Mouse (Mus musculus) retina, embryonic 14.5 days (tissue): Measurements from ENCODE around the gene A930009A15Rik.

Source experiments
- DNase-seq: peaks from one replicate; pipeline ENCODE4 v3.0.0-alpha.2; 2015; ENCODE audit warnings: low spot score

Gene A930009A15Rik

GRCm38 (mm10) chr10:115579494-115579893 lies 9.7 kb downstream of the A930009A15Rik start:
- DNase-seq: peak; percentile 81

- no peak for DNase-seq
Observed at GRCm38 (mm10) chr10:115581971-115582370, 12.2 kb downstream of the A930009A15Rik start.

- DNase-seq: no peak
Observed at GRCm38 (mm10) chr10:115583071-115583470, 13.3 kb downstream of the A930009A15Rik start.

GRCm38 (mm10) chr10:115584656-115585055 lies 14.9 kb downstream of the A930009A15Rik start:
- DNase-seq: peak; percentile 79

DNA sequence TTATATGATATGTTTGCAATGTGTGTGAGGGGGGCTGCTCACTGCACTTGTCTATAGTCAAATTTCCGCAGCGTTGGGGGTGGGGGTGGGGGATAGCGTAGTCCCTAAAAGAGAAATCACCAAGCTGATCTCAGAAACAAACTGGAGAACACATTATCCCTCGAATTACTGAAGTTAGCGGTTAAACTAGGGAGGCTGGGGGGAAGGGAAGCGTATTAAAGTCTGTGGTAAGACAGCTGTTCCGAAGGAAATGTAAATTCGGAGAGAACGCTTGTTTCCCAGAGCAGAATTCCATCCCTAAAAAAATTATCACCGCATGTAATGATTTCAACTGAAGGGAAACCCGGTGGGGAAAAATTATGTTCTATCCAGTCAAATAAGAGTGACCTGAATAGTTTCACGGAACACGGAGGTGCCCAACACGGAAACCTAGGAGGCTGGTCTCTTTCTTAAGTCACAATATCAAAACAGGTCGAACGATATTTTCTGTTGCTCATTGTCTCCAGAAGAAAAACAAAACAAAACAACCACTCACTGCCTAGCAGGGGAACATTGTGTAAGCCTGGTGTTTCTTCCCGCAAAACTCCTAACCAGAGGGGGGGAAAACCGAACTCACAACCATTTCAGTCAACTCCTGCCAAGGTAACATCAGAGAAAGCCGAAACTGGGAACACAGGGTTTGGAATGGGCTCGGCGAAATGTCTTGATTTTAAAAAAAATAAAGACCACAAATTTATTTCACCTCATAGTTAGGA lies 15.9 kb downstream of the A930009A15Rik start:
- DNase-seq: no peak

- peak; percentile 68 for DNase-seq
Observed at GRCm38 (mm10) chr10:115586246-115587231, 16.8 kb downstream of the A930009A15Rik start.

DNA sequence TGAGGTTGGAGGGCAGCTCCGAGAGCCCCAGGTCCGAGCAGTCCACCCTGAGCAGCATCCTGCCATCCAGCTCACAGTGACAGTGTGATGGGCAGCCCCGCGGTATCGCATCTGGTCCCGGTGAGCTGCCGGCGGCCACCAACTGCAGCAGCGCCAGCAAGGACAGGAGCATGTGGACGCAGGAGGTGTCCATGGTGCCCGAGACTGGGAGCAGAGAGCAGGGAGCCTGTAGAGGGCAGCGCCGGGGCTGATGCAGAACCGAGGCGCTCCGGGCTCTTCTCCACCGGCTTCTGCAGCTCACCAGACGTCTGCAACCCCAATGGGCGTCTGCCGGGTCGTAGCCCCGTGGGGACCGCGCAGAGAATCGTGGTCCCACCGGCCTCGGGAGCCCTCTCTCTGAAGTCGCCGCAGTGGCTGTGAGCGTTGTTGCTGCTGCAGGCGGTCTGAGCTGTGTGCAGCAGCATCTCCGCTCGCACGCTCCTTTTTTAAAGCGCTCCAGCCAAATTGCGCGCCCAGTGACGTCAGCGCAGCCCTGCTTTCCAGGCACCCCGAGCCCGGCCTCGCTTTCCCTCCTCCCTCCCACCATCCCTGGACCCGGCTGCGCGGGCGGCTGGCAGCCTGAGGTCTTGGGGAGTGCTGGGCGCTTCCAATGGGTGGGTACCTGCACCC lies 17.6 kb downstream of the A930009A15Rik start, which contains the start of gene Lgr5:
Lgr5 (minus strand) TSS at position 480 of the 669 bp plus-strand sequence.
- peak; percentile 80 for DNase-seq

- no peak for DNase-seq
Observed at GRCm38 (mm10) chr10:115587979-115588378, 18.2 kb downstream of the A930009A15Rik start.

DNA sequence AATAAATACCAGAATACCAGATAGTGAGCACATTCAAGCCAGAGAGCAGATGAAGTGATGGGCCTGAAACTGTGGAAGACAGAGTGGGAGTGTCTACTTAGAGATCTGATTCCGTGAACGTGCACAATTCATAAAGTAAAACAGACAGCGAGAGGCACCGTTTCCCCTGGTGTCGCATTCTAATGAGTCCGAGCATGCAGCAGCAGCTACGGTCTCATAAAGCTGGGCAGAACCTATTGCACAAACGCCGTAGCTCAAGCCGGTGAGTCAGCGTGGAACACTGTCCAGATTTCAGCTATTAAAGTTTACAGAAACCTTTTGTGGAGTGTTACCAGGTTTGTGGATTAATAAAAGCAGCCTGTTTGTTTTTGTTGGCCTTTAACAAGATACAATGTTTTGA lies 23.4 kb downstream of the A930009A15Rik start:
- peak; percentile 25 for DNase-seq

- no peak for DNase-seq
Observed at GRCm38 (mm10) chr10:115593651-115594050, 23.9 kb downstream of the A930009A15Rik start.

DNA sequence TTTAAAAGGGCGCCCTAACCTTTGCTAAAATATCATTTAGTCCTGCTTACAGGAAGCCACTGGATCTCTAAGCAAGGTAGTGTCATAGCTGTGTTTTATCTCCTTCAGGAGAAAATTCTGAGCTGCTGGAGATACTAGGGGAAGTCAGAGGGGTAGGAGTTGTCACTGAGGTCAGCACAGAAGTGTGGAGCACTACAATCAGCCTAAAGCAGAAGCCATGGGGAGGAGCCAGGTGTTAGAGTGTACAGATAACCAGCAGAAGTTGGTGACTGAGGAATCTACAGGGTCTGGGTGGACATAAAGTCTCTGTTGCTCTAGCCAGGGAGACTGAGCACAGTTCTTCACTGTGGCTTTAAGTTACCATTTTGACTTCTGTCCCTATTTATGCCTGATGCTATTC lies 26.0 kb downstream of the A930009A15Rik start:
- DNase-seq: no peak

DNA sequence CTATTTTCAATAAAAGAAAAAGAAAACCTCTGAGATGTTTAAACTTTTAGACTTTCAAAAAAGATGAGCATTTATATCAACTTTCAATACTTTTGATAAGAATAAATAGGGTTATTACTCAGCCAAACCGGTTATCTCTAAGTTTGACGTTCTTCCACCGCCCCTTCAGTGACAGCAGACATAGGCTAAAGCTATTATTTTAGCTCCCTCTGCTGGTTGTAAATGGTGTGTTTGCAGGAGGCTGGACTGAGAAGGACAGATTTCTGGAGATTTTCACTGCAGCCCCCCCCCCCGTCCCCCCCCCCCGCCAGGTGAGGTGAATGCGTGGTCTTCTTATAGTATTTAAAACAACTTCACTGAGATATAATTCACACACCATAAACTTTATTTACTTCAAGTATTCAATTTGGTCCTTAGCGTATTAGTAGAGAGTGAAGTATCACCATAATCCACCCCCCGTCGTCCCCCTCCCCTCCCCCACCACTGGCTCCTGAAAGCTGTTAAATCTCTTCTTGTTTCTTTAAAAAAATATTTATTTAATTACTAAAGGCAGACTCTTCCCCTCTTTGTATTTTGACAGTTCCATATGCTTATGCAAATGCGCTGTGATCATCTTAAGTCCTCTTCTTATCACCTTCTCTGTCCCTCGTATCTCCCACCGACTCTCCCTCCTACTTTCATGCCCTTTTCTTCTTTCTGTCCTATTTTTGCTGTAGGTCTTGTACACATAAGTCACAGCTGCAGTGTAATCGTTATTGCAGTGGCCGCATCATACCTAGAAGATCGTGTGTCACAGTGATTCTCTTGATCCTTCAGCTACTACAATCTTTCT lies 47.9 kb downstream of the A930009A15Rik start:
- peak; percentile 89 for DNase-seq

DNA sequence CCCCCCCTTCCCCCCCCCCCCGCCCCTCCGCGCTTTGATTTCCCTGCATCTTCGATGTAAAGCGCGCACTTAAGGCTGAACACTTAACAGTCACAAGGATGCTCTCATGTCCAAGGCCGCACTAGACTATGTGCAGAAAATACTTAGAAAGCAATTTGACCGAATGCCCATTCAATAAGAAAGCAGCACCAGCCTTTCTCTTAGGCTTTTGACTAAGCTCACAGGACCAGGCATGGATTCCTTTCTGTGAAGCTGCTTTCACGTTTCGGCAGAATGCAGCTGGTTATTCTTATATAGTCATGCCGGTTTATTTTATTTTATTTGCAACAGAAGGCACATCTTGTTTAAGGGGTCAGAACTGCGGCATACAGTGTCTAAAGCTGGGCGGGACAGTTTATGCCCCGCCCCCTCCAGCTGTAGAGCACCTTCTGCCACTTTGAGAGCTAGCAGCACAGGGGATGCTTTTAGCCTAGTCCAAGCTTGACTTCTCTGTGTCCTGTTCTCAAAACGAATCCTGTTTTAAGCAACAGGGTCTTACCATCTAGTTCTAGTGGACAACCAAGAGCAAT lies 48.6 kb downstream of the A930009A15Rik start:
- peak; percentile 59 for DNase-seq

GRCm38 (mm10) chr10:115623481-115623880 lies 53.7 kb downstream of the A930009A15Rik start:
- DNase-seq: no peak

DNA sequence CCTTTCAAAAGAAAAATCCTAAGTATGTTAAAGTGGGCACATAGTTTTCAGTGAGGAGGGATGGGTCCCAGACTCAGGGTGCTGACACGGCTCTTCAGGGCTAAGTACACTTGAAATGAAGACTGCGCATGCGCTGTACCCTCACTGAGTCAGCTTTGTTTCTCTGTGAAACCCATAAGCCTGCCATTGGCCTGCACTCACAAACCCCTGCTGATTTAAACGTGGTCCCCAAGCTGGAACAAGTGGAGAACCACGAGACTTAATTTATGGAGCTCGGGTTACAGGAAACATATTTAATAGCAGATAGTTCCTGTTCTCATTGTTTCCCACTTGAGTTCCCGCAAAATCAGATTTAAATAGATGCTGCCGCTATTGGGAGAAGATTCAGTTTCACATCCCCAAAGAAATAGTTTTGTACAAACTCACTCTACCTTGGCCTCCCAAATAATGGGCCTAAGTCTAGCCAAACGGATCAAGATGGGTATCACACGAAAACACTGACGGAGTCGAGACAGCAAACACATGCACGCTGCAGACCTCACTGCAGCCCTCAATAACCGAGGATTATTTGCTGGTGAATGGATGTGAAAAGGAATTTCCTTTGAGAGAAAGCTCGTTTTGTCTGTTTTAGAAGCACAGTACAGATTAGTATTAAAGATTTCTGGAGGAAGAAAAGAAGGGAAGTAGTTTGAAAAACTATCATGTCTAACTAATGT lies 54.3 kb downstream of the A930009A15Rik start:
- DNase-seq: no peak

GRCm38 (mm10) chr10:115624957-115625356 lies 55.2 kb downstream of the A930009A15Rik start:
- DNase-seq: no peak

DNA sequence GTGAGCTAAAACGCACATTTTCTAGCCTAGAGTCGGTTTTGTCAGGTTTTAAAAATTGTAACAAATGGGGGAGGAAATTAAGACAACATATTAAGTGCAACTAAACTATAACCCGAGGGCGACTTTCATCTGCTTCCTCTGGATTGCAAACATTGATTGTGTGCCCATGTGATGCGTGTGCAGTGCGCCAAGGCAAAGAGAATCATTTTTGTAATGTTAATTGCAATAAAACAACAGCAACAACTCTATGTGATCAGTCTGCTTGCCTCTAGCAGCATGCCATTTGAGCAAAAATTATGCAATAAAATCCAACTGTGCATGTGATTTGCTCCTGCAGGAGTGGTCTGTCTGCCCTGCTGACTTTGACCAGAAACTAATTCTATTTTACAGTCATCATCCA lies 56.9 kb downstream of the A930009A15Rik start:
- no peak for DNase-seq
